Mouse (Mus musculus) adrenal gland, adult 18-20 months (tissue): ENCODE results near the gene Gls2. TPM values are rescaled to one million over a fixed set of nuclear protein-coding genes. Genes with fewer than 3 reads are reported as not detected.
"Not testable (repeated sequence)": the region's sequence is repeated elsewhere in the genome, so short reads cannot be mapped to it uniquely, and the experiment has no call there.

ENCODE experiments used
- DNase-seq, 2 experiments: peaks; one replicate each; pipeline ENCODE4 v3.0.0; 2021 to 2022; ENCODE audit warnings: low spot score in 2 of 2
- long read RNA-seq, 2 experiments: library from polyadenylated mRNA; stranded (forward); transcript quantifications; one replicate each; pipeline ENCODE4 v2.0.0; 2021
- total RNA-seq, 2 experiments: library from RNA; stranded (reverse); gene quantifications; 1 replicate in 1 of 2; 2 replicates in 1 of 2; pipeline ENCODE4 v1.2.3; 2021

The Gls2 gene
- total RNA-seq, result 1 to 10 TPM; 2.9 TPM
- long read RNA-seq, experiment 1, partial matches to known transcripts, result 0 of 1 reads
- long read RNA-seq, experiment 1, other reads (novel, unspliced or antisense), result 0 of 1 reads
- long read RNA-seq, experiment 2, partial matches to known transcripts, result 0 of 2 reads
- long read RNA-seq, experiment 2, other reads (novel, unspliced or antisense), result 1 of 2 reads

DNA sequence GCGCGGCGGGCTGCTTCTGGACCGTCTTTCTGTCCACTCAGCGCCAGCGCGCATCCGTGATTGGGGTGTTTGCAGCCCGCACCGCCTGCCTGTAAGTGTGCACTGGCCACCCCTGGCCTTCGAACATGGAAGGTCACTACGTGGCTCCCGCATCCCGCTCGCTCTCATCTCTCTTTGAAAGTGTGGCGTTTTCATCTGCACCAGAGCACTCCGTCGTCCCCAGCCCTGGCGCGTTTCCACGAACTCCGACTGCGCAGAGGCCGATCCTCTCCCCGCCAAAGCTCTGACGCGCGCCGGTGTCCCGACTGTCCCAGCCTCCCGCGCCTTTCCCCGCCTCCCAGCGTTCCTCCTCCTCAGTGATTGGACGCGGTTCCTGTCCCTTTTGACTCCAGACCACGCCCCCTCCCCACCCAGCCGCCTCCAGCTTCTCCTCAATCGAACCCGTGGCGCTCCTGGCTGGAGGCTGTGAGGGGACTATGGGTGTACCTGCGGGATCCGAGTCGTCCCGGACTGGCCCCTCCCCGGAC is at the start of gene Gls2:
Gene Gls2 (plus strand): TSS at position 434 of the 527 bp plus-strand sequence.
- DNase-seq, result peak; percentile 95 to 96

DNA sequence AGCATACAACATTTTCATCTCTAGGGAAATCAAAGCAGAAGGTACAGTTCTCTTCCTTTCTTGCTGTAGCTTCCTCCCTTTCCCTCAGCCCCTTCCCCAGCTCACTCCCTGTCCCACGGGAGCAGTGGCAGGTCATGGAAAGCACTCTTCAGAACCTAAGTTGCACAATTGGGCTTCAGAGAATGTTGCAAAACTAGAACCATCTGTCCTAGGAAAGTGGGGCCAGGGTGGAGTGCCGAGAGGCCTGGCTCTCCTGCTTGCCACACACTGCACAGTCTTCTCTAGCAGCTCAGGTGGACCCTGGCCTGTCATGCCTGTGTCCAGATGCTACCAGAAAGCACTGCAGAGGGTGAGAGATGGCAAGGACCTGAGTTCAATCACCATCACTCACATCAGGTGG is 49.3 kb upstream of the Gls2 start:
- DNase-seq, result no peak

- no peak for DNase-seq
Measured at GRCm38 (mm10) chr10:128148789-128149365, 45.4 kb upstream of the Gls2 start.

- DNase-seq, result peak; percentile 57 to 64
Measured at GRCm38 (mm10) chr10:128149592-128149991, 44.7 kb upstream of the Gls2 start.

- peak; percentile 29 to 60 for DNase-seq
Measured at GRCm38 (mm10) chr10:128150941-128151340, 43.3 kb upstream of the Gls2 start.

GRCm38 (mm10) chr10:128153978-128154377 is 40.3 kb upstream of the Gls2 start:
- no peak for DNase-seq

DNA sequence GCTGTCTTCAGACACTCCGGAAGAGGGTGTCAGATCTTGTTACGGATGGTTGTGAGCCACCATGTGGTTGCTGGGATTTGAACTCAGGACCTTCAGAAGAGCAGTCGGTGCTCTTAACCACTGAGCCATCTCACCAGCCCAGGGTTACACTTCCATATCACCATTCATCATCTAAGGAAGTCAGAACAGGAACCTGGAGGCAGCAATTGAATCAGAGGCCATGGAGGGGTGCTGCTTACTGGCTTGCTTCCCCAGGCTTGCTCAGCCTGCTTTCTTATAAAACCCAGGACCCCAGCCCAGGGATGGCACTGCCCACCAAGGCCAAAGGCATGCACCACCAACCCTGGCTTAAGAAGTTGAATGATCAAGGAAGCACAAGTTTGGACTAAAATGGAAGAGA is 28.5 kb upstream of the Gls2 start:
- DNase-seq, result not testable (repeated sequence)

- no peak for DNase-seq
Measured at GRCm38 (mm10) chr10:128167091-128167490, 27.2 kb upstream of the Gls2 start.

DNA sequence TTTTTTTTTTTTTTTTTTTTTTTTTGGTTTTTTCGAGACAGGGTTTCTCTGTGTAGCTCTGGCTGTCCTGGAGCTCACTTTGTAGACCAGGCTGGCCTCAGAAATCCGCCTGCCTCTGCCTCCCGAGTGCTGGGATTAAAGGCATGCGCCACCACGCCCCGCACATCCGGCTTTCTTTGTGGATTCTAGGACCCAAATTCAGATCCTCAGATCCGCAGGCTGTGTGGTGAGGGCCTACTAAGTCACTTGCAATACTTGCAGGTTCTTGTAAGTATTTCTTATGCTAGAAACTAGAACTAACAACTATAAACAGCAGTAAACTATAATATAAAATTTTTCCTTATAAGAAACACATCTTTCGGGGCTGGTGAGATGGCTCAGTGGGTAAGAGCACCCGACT is 22.9 kb upstream of the Gls2 start:
- DNase-seq, result not testable (repeated sequence)

- no peak for DNase-seq
Measured at GRCm38 (mm10) chr10:128175302-128175701, 19.0 kb upstream of the Gls2 start.

GRCm38 (mm10) chr10:128175996-128176755 is 18.1 kb upstream of the Gls2 start:
- DNase-seq, result peak in 1 of 2 experiments; percentile 26

- DNase-seq, result no peak
Measured at GRCm38 (mm10) chr10:128177316-128177715, 16.9 kb upstream of the Gls2 start.

DNA sequence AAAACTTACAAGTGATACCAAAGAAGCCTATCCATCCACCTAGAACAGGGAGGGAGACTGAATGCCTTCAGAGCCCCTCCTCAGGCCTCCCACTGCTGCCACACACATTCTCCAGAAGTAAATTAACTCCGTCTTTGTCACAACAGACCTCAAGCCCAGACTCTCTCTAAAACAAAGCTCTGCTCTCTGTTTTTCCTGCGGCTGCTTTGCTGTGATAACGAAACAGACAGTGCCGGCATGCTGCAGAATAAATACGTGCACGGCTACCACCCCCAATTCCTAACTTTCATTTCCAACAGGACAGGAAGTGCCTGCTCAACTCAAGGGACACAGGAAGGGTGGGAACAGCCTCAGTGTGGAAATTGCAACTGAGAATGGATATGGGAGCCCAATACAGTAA is 14.3 kb upstream of the Gls2 start, which contains the start of gene Rbms2:
Gene Rbms2 (minus strand): TSS at position 309 of the 400 bp plus-strand sequence.
- DNase-seq, result no peak

DNA sequence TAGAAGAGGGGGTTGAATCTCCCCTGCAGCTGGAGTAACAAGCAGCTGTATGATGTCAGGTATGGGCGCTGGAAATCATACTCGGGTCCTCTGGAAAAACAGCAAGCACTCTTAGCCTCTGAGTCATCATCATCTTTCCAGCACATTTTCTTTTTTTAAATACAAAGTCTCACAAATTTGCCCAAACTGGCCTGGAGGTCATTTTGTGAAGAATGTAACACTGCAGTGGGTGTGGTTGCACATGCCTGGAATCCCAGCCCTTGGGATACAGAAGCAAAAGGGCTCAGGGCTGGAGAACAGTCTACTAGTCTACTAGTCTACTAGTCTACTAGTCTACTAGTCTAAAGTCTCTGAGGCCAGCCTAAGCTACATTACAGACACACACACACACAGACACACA is 10.0 kb upstream of the Gls2 start:
- no peak for DNase-seq

DNA sequence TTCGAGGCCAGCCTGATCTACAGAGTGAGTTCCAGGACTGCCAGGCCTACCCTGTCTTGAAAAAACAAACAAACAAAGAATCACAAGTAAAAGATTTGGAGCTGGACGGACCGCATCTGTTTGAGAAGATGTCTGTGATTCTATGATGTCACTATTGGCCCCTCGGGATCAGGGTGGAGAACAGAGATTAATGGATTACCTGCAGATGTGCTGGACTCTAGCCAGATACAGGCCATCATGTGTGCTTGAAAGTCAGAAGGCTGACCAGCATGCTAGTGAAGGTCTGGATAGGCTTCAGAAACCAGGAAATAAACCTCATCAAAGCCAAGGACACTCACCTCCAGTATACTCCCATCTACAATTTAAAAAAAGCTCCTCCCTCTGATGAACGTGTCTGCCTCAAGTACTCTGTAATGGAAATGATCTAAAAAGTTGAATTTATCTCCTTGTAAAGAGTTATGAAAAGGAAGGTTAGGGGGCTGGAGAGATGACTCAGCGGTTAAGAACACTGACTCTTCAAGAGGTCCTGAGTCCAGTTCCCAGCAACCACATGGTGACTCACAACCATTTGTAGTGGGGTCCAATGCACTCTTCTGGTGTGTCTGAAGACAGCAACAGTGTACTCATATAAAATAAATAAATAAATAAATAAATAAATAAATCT is 8.8 kb upstream of the Gls2 start:
- DNase-seq, result no peak

- DNase-seq, result peak; percentile 78 to 79
Measured at GRCm38 (mm10) chr10:128185959-128186358, 8.3 kb upstream of the Gls2 start.

GRCm38 (mm10) chr10:128187181-128187605 is 7.1 kb upstream of the Gls2 start:
- no peak for DNase-seq

DNA sequence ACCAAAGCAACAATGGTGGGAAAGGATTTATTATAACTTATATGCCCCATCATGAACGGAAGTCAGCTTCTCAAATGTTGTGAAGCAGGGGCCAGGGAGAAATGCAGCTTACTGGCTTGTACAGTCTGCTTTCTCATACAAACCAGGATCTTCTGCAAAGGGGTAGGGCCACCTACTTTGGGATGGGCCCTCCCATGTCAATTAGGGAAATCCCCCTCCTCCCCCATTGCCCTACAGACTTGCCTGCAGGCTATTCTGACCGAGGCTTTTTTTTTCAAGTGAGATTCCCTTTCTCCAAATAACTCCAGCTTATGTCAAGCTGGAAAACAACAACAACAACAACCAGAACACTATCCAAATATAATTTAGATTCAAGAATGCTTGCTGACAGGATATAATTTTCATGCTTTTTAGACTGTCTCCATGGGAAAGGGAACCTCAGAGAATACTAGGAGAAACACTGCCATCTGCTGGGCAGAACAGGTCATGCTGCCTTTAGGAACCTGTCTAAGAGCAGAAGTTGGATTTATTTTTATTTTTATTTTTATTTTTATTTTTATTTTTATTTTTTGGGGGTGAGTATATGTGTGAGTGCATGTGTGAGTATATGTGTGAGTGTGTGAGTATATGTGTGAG is 5.9 kb upstream of the Gls2 start:
- peak; percentile 70 to 77 for DNase-seq

- DNase-seq, result no peak
Measured at GRCm38 (mm10) chr10:128191472-128191871, 2.8 kb upstream of the Gls2 start.

DNA sequence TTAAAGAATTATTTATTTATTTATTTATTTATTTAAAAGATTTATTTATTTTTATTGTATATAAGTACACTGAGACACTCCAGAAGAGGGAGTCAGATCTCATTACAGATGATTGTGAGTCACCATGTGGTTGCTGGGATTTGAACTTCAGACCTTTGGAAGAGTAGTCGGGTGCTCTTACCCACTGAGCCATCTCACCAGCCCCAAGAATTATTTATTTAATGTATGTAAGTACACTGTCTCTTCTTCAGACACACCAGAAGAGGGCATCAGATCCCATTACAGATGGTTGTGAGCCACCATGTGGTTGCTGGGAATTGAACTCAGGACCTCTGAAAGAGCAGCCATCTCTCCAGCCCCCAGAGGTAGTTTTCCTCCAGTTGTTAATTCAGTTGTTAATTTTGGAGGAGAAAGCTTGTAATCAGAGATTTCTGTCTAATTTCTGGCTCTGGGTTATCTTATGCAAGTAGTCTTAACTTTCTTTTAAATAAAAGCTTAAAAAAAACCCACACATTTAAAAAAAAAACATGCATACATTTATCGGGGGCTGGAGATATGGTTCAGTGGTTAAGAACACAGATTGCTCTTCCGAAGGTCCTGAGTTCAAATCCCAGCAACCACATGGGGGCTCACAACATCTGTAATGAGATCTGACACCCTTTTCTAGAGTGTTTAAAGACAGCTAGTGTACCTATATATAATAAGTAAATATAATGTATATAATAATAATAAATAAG is 2.1 kb upstream of the Gls2 start:
- DNase-seq, result not testable (repeated sequence)
